17 mouse cellular contexts compared by ENCODE assay signal in genomic region chr15:93262818-93263217, GRCm38 (mm10). TPM values are rescaled to one million over a fixed set of nuclear protein-coding genes. Genes with fewer than 3 reads are reported as not detected.
A peak's percentile ranks its signal among the peaks of the same experiment; 100 is the strongest.
DNase-seq lines count a peak whose midpoint lies in the region; ATAC-seq and TF ChIP-seq lines count a peak whose summit lies in the region.
"Had no signal": no experiment of that assay in that cellular context is flagged by ENCODE, and none has a peak within 500 bp of the region (broad histone marks: within the 10 kb centered on the region; RNA-seq: fewer than 3 reads in every experiment).

No protein-coding gene starts in this region.

- no peak for ATAC-seq in forebrain, postnatal 0 days
- no peak for ATAC-seq in forebrain, embryonic 15.5 days (replicated peaks)
- ATAC-seq: activated CD4-positive, CD25-positive, alpha-beta regulatory T cell, adult 4 months; intestine, embryonic 16.5 days had no signal

- H3K9ac ChIP-seq in forebrain, postnatal 0 days = no peak overlapping the region
- H3K9ac ChIP-seq in forebrain, embryonic 15.5 days (replicated peaks) = no peak overlapping the region
- H3K9ac ChIP-seq in MEL (ENCODE audit: control insufficient read depth, low read depth, low read length, poor library complexity, severe bottlenecking) = no peak overlapping the region
- H3K9ac ChIP-seq: embryonic facial prominence, embryonic 13.5 days; forebrain, embryonic 12.5 days; limb, embryonic 15.5 days had no signal

- no peak for TF ChIP-seq EP300 in MEL (IDR thresholded peaks at IDR 0.05; ENCODE audit: low read depth in 1 of 2, low read length in 2 of 2)

- no peak for TF ChIP-seq POLR2A in MEL (IDR thresholded peaks at IDR 0.05; ENCODE audit: control insufficient read depth in 1 of 2, insufficient read depth in 1 of 2, low read depth in 1 of 2, low read length in 2 of 2, poor library complexity in 1 of 2)

- no peaks in the 10 kb centered on the region for H3K27me3 ChIP-seq in forebrain, postnatal 0 days (ENCODE audit: insufficient read depth, low read length)
- no peaks in the 10 kb centered on the region for H3K27me3 ChIP-seq in forebrain, embryonic 15.5 days
- H3K27me3 ChIP-seq in MEL (ENCODE audit: control insufficient read depth in 1 of 2, insufficient read depth in 2 of 2, low read length in 2 of 2) = no peaks in the 10 kb centered on the region
- H3K27me3 ChIP-seq: embryonic facial prominence, embryonic 13.5 days; forebrain, embryonic 12.5 days; limb, embryonic 15.5 days had no signal

- TF ChIP-seq RAD21 in MEL (IDR thresholded peaks at IDR 0.05; ENCODE audit: low read depth, low read length) = no peak

- peaks cover 6% of the 10 kb centered on the region for H3K79me2 ChIP-seq in MEL (ENCODE audit: control insufficient read depth, insufficient read depth, low read length, poor library complexity)

- H3K4me2 ChIP-seq in forebrain, postnatal 0 days (ENCODE audit: low read depth) = no peak overlapping the region
- no peak overlapping the region for H3K4me2 ChIP-seq in forebrain, embryonic 15.5 days (replicated peaks)
- H3K4me2 ChIP-seq: embryonic facial prominence, embryonic 13.5 days; forebrain, embryonic 12.5 days; limb, embryonic 15.5 days had no signal

- no peak overlapping the region for H3K27ac ChIP-seq in forebrain, postnatal 0 days (ENCODE audit: low read depth, low read length)
- H3K27ac ChIP-seq in forebrain, embryonic 15.5 days (replicated peaks) = no peak overlapping the region
- H3K27ac ChIP-seq in layer of hippocampus, adult 2 months = no peak overlapping the region
- no peak overlapping the region for H3K27ac ChIP-seq in MEL (ENCODE audit: control insufficient read depth, low read depth, low read length)
- H3K27ac ChIP-seq: embryonic facial prominence, embryonic 13.5 days; forebrain, embryonic 12.5 days; limb, embryonic 15.5 days had no signal

- peak; percentile 66 for TF ChIP-seq CTCF in forebrain, postnatal 0 days (IDR thresholded peaks at IDR 0.05; ENCODE audit: low read depth)
- TF ChIP-seq CTCF in layer of hippocampus, adult 2 months (conservative IDR thresholded peaks at IDR 0.05) = peak; percentile 65
- peak in 1 of 3 experiments; percentile 19; a peak in 1 of 6 replicates for TF ChIP-seq CTCF in MEL (IDR thresholded peaks at IDR 0.05 in 2 of 3, conservative IDR thresholded peaks at IDR 0.05 in 1 of 3; ENCODE audit: control insufficient read depth in 1 of 3, insufficient read depth in 1 of 3, low read depth in 2 of 3, low read length in 3 of 3, poor library complexity in 1 of 3, severe bottlenecking in 1 of 3)

- WGBS in forebrain, postnatal 0 days = 59% methylated on average over 5 of the region's 5 CpGs
- WGBS in forebrain, embryonic 15.5 days = 75% methylated on average over 5 of the region's 5 CpGs

- no peak overlapping the region for H3K4me3 ChIP-seq in forebrain, postnatal 0 days (ENCODE audit: low read depth, low read length)
- H3K4me3 ChIP-seq in forebrain, embryonic 15.5 days = no peak overlapping the region
- no peak overlapping the region for H3K4me3 ChIP-seq in layer of hippocampus, adult 2 months
- no peak overlapping the region for H3K4me3 ChIP-seq in MEL (ENCODE audit: control insufficient read depth in 1 of 2, insufficient read depth in 1 of 2, low read depth in 2 of 2, low read length in 2 of 2)
- H3K4me3 ChIP-seq: embryonic facial prominence, embryonic 13.5 days; forebrain, embryonic 12.5 days; limb, embryonic 15.5 days had no signal

- 0 out of 2 replicates have a peak, but pooled peaks cover 11% of the 10 kb centered on the region for H3K36me3 ChIP-seq in forebrain, postnatal 0 days (ENCODE audit: insufficient read depth)
- peaks cover 3% of the 10 kb centered on the region; the same call in 1 of the 2 replicates for H3K36me3 ChIP-seq in forebrain, embryonic 15.5 days
- peaks cover 0 to 1% of the 10 kb centered on the region in 2 experiments; a peak in 2 of 4 replicates for H3K36me3 ChIP-seq in MEL (ENCODE audit: control insufficient read depth in 1 of 2, insufficient read depth in 2 of 2, low read length in 2 of 2)

- peak; percentile 20 for DNase-seq in forebrain, postnatal 0 days
- DNase-seq in layer of hippocampus, adult 2 months (ENCODE audit: low spot score in 2 of 2) = no peak
- no peak for DNase-seq in layer of hippocampus, adult 18-20 months (ENCODE audit: low spot score in 2 of 2)
- DNase-seq in MEL (ENCODE audit: low read depth, low spot score) = no peak
- DNase-seq in brain, adult 2 months (ENCODE audit: low read depth, low spot score) = peak; percentile 43
- DNase-seq in testis, postnatal 14 days (ENCODE audit: low spot score) = no peak
- no peak for DNase-seq in thymus, adult 18-20 months
- DNase-seq: cerebellum, adult 11-12 months; gastrocnemius, postnatal 36 days; heart, postnatal 36 days; layer of hippocampus, postnatal 36 days had no signal

- H3K4me1 ChIP-seq in forebrain, postnatal 0 days (ENCODE audit: insufficient read depth) = no peaks in the 10 kb centered on the region
- no peaks in the 10 kb centered on the region for H3K4me1 ChIP-seq in forebrain, embryonic 15.5 days
- peaks cover under 1 to 3% of the 10 kb centered on the region in 2 experiments; a peak in 1 of 4 replicates for H3K4me1 ChIP-seq in MEL (ENCODE audit: control insufficient read depth in 1 of 2, insufficient read depth in 2 of 2, low read length in 2 of 2)

- H3K9me3 ChIP-seq in forebrain, postnatal 0 days (ENCODE audit: low read length) = no peaks in the 10 kb centered on the region
- no peaks in the 10 kb centered on the region for H3K9me3 ChIP-seq in forebrain, embryonic 15.5 days
- no peaks in the 10 kb centered on the region for H3K9me3 ChIP-seq in MEL (replicated peaks; ENCODE audit: insufficient read depth, low read length)
- H3K9me3 ChIP-seq: embryonic facial prominence, embryonic 13.5 days; forebrain, embryonic 12.5 days; limb, embryonic 15.5 days had no signal

TF ChIP-seq in MEL, 35 proteins besides CTCF, POLR2A, EP300 and RAD21:
- TF ChIP-seq SMC3 (IDR thresholded peaks at IDR 0.05; ENCODE audit: low read depth, low read length) (peak; percentile 27; the same call in 1 of the 2 replicates), MAZ (IDR thresholded peaks at IDR 0.05; ENCODE audit: low read depth, low read length) (no peak), NRF1 (IDR thresholded peaks at IDR 0.05; ENCODE audit: insufficient read depth, low read depth, low read length, poor library complexity, severe bottlenecking) (no peak), RCOR1 (IDR thresholded peaks at IDR 0.05; ENCODE audit: low read depth, low read length) (no peak), CHD2 (IDR thresholded peaks at IDR 0.05; ENCODE audit: low read length) (no peak)

RNA-seq across cellular contexts. Expression of gene Gxylt1, which starts 12.2 kb away (rescaled TPM):
- 5.3 and 7.5 TPM in 2 replicates for total RNA-seq in forebrain, postnatal 0 days (2014; rRNA removed)
- polyA plus RNA-seq in forebrain, postnatal 0 days (2015; fragmentation: Nextera tagmentation; extraction: Ambion mirVana) = 1.8 and 3.2 TPM in 2 replicates
- polyA plus RNA-seq in forebrain, embryonic 15.5 days (2015; fragmentation: Nextera tagmentation; extraction: Ambion mirVana) = 10.5 and 10.8 TPM in 2 replicates
- 10 to 100 TPM in 1 of 2 experiments, 1 to 10 TPM in 1; 8.9 to 10.8 TPM for total RNA-seq in layer of hippocampus, adult 2 months (2021)
- 10 to 100 TPM; 10.5 to 10.9 TPM for total RNA-seq in layer of hippocampus, adult 18-20 months (2021)
- 5.3 and 6.0 TPM in 2 replicates for total RNA-seq in MEL (2012; rRNA removed)
- polyA plus RNA-seq in MEL (2012; ENCODE audit: insufficient read depth in 1 of 2, insufficient read length in 2 of 2, low read depth in 1 of 2, low replicate concordance in 2 of 2, missing spikeins in 1 of 2) = 10 to 100 TPM in 1 of 2 experiments, 1 to 10 TPM in 1; 9.9 to 48.9 TPM

Comparison
In these comparisons a context has a peak if more than half of its experiments do, and no peak if none do; other contexts are left out.
1. DNase-seq: peak in forebrain, postnatal 0 days (single experiment) and brain, adult 2 months (single experiment); none in layer of hippocampus, adult 2 months (0 of 2), layer of hippocampus, adult 18-20 months (0 of 2), MEL (single experiment), testis, postnatal 14 days (single experiment) and thymus, adult 18-20 months (0 of 2).